Mouse (Mus musculus): Measurements from ENCODE around the gene Pla1a.
"Not testable (repeated sequence)": the region's sequence is repeated elsewhere in the genome, so short reads cannot be mapped to it uniquely, and the experiment has no call there.

Gene Pla1a

GRCm38 (mm10) chr16:38432498-38433425, at the start of gene Pla1a:
Gene Pla1a, minus strand, starts transcription at chr16:38433145.
- no peak for DNase-seq (ENCODE audit: low spot score in 2 of 2)

GRCm38 (mm10) chr16:38481327-38481726, 48.4 kb upstream of the Pla1a start:
- DNase-seq (ENCODE audit: low spot score in 2 of 2), result no peak

GRCm38 (mm10) chr16:38478296-38478695, 45.4 kb upstream of the Pla1a start:
- DNase-seq (ENCODE audit: low spot score in 2 of 2), result no peak

GRCm38 (mm10) chr16:38477241-38477608, 44.3 kb upstream of the Pla1a start:
- not testable (repeated sequence) for DNase-seq (ENCODE audit: low spot score in 2 of 2)

GRCm38 (mm10) chr16:38476312-38477240, 43.6 kb upstream of the Pla1a start:
- DNase-seq (ENCODE audit: low spot score in 2 of 2), result peak in 1 of 2 experiments; percentile 22

- DNase-seq (ENCODE audit: low spot score in 2 of 2), result no peak
These were observed 42.9 kb upstream of the Pla1a start for GRCm38 (mm10) chr16:38475681-38476311.

GRCm38 (mm10) chr16:38474677-38475286, 41.8 kb upstream of the Pla1a start:
- no peak for DNase-seq (ENCODE audit: low spot score in 2 of 2)

- no peak for DNase-seq (ENCODE audit: low spot score in 2 of 2)
These were observed 40.7 kb upstream of the Pla1a start for GRCm38 (mm10) chr16:38473661-38474060.

- no peak for DNase-seq (ENCODE audit: low spot score in 2 of 2)
These were observed 39.5 kb upstream of the Pla1a start for GRCm38 (mm10) chr16:38472507-38472873.

GRCm38 (mm10) chr16:38471697-38472506, 39.0 kb upstream of the Pla1a start:
- no peak for DNase-seq (ENCODE audit: low spot score in 2 of 2)

GRCm38 (mm10) chr16:38469437-38469836, 36.5 kb upstream of the Pla1a start:
- DNase-seq (ENCODE audit: low spot score in 2 of 2), result no peak

GRCm38 (mm10) chr16:38468706-38469018, 35.7 kb upstream of the Pla1a start:
- DNase-seq (ENCODE audit: low spot score in 2 of 2), result no peak

- no peak for DNase-seq (ENCODE audit: low spot score in 2 of 2)
These were observed 35.2 kb upstream of the Pla1a start for GRCm38 (mm10) chr16:38467917-38468705.

- DNase-seq (ENCODE audit: low spot score in 2 of 2), result no peak
These were observed 34.4 kb upstream of the Pla1a start for GRCm38 (mm10) chr16:38467091-38467916.

GRCm38 (mm10) chr16:38466089-38466488, 33.1 kb upstream of the Pla1a start:
- DNase-seq (ENCODE audit: low spot score in 2 of 2), result no peak

GRCm38 (mm10) chr16:38463305-38463704, 30.4 kb upstream of the Pla1a start:
- no peak for DNase-seq (ENCODE audit: low spot score in 2 of 2)

GRCm38 (mm10) chr16:38462161-38462560, 29.2 kb upstream of the Pla1a start:
- no peak for DNase-seq (ENCODE audit: low spot score in 2 of 2)

GRCm38 (mm10) chr16:38461749-38462148, 28.8 kb upstream of the Pla1a start:
- no peak for DNase-seq (ENCODE audit: low spot score in 2 of 2)

- DNase-seq (ENCODE audit: low spot score in 2 of 2), result no peak
These were observed 27.0 kb upstream of the Pla1a start for GRCm38 (mm10) chr16:38459990-38460389.

Measured in frontal cortex, postnatal 25 days (tissue).